Mouse (Mus musculus): ENCODE data around the gene Lum.

DNA sequence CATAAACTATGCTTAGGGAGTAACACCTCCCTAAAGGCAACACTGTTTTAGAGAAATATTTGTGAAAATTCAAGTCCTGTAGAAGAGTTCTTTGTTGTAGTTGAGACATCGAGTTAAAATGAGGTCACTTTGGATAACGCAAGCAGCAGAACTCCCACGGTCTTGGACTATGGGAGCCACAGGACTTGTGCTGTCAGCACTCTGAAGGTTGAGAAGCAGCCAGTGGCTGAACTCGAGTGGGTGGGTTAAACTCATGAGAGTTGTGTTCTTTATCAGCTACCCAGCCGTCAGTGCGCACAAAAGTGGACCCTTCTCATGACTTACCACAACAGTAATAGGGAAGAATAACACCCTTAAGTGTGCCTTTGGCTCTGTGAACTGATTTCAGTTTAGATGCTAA is 24.6 kb downstream of the Lum start:
- TF ChIP-seq CTCF (IDR thresholded peaks at IDR 0.05; ENCODE audit: control insufficient read depth, insufficient read depth, insufficient read length) (no peak), USF1 (IDR thresholded peaks at IDR 0.05; ENCODE audit: low read depth) (no peak), MAX (IDR thresholded peaks at IDR 0.05) (no peak), CEBPB (IDR thresholded peaks at IDR 0.05; ENCODE audit: low read depth) (no peak), FOSL1 (IDR thresholded peaks at IDR 0.05; ENCODE audit: insufficient read depth, low read length, poor library complexity, severe bottlenecking) (no peak), MYOD1 (IDR thresholded peaks at IDR 0.05; ENCODE audit: control insufficient read depth, insufficient read length, low read depth) (no peak)
